Mouse (Mus musculus) T-helper 2 cell (primary cell): ENCODE data around the gene Hdac11.

ENCODE experiments used
- in situ Hi-C: fragments of 300-600 bp; cut with MboI, MseI; formaldehyde crosslinking; loops from one replicate; pipeline ENCODE4 v1.15.1; 2025; ENCODE audit warnings: high pct_unique_total_duplicates

The Hdac11 gene

DNA sequence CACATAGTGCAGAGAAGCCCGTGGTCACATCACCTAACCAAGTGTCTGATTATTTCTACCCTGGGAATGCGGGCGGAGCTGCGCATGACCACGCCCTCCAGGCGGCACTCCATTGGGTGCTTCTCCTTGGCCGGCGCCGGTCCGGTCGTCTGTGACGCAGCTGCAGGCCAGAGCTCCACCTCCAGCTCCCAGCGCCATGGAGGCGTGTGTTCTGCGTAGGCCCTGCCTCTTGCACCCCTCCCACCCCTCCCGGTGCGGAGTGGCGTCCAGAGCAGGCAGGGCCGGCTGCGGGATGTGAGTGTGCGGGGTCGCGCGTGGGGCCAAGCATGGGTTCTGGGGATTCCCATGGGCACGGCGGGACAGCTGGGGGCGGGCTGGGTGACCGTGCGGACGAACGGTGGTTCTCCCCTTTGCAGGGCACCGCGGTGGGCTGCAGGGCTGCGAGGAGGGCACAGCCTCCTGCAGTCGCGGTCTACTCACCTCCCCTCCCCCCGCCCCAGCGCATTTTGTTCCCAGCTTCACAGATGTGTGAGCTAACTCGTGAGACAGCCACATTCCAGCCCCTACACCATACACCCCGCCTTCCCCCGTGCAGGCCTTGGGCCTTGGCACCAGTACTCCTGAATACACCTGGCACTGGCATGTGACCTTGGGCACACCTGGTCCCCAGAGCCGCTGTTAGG lies at the start of gene Hdac11:
Gene Hdac11 (plus strand): TSS at position 112 of the 683 bp plus-strand sequence.
- in situ Hi-C loops, result no loop called here

DNA sequence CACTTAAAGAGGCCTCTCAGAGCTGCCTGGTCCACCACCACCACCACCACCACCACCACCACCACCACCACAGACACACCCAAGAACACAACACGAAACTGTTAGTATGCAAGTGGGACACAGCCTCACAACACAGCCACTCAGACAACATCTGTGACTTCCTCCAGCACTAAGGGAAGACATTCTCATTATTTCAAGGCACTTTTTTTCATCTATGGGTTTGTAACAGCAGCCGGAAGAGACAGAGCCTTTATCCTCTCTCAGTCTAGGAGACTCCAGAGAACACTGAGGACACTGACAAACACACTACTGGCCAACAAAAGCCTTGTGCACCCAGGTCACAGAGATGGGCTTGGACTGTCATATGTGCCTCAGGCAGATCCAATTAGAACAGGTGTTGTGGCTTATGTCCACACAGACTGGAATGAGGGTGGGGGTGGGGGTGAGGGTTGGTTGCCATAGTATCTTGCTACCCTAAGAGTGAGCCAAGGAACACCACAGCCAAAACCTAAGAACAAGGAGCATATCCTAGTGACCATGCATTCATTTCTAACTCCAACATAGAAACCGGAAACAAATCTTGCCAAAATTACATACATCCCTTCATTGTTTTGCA lies 48.1 kb upstream of the Hdac11 start:
- in situ Hi-C loops, result loop anchor here (25.0 kb wide), 1 partner anchor 1471 kb away; the partner anchor contains the start of gene Txnrd3

DNA sequence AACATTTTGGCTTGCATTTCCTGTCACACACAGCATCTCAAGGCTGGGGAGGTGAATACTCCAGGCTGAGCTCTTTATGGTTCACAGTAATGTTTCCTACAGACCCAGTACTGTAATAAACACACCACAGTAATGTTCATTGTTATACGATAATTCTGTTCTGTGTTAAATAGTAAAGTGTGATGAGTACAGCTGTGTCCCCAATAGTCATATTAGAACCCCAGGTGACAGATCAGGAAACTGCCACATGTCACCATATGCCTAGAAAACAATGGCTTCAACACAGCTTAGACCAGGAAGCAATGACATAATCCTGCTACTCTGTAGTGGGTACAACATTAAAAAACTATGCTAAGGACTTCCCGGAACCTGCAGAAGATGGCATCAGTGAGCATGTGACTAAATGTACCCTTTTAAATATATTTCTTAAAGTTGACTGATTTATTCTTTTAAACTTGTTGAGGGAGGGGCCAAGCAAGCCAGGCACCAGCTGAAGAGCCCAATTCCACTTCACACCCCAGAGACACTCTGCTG lies 47.5 kb upstream of the Hdac11 start:
- in situ Hi-C loops, result loop anchor here (25.0 kb wide), 1 partner anchor 1472 kb away; the partner anchor contains the start of gene Txnrd3

DNA sequence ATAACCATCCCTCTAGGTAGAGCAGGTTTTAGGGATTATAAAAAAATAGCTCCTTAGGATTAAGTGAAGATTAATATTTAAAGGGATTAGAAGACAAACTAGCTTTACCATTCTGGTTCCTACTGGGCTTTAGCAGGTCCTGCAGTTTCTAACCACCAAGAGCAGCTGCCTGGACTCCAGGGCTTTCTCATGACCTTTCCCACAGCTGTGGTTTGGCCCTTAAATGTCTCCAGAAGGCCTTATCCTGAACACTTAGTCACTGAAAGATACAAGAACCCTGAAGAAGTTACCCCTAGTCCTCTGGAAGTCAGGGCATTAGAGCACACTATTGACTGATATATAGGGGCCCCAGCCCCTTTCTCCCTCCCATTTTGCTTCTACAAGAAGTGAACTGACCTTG lies 47.0 kb upstream of the Hdac11 start:
- in situ Hi-C loops, result loop anchor here (25.0 kb wide), 1 partner anchor 1472 kb away; the partner anchor contains the start of gene Txnrd3

DNA sequence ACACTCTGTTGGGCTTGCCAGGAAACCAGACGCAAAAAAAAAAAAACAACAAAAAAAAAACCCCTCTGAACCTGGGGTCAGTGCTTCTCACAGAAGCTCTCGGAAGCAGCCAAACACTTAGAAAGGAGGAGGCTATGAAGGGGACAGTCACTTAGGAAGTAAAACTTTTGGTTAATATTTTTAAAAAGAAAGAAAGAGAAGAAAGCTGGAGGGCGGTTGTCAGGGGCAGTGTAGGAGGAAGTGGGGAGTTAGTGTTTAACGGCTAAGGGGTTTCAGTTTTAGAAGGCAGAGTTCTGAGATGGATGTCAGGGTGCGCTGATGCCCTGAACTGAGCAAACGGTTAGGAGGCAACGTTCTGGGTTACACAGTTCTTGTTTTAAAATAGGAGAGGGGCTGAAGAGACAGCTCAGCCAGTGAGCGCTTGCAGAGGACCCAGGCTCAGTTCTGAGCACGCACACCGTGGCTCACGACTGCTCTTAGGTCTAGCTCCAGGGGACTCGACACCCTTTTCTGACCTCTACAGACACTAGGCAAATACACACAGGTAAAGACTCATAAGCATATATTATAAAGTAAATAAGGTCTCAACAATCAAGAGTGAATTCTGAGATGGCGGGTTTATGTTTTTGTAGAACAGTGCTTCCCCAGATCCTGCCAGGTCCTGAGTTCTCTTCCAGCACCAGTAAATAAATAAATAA lies 46.0 kb upstream of the Hdac11 start:
- in situ Hi-C loops, result loop anchor here (25.0 kb wide), 1 partner anchor 1473 kb away; the partner anchor contains the start of gene Txnrd3

DNA sequence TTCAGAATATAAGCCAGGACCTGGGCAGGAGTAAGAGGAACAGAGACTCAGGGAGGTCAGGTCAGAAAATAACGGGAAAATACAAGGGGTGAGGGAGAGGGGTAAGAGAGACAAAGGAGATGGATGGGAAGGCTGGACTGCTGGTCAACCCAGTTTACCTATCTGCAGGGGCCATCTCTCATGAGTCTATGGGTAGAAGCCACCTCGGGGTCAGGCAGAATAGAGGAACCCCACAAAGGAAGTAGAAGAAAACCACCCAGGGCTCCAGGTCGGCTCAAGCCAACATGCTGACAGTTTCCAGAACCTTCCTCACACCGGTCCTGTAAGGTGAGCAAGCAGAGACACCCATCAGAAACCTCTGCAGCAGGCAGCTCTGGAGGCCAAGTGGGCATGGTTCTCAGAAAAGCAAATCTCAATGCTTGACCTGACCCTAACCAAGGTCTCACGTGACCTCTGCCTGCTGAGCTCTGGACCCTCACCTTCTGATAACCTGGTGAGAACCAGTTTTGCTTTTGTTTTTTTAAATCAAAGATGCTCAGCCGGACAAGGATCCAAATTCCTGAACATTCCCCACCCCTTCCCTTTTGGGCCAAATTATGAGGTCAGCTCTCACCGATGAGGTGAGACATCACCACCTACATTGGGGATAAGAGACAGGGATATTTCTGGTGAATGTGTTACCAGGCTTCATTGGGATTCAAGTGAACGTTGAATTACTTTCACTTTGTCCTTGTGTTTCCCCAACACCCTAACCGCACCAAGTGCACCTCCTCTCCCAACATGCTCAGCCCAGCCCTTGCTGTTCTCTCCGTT lies 45.1 kb upstream of the Hdac11 start:
- in situ Hi-C loops, result loop anchor here (25.0 kb wide), 1 partner anchor 1474 kb away; the partner anchor contains the start of gene Txnrd3

DNA sequence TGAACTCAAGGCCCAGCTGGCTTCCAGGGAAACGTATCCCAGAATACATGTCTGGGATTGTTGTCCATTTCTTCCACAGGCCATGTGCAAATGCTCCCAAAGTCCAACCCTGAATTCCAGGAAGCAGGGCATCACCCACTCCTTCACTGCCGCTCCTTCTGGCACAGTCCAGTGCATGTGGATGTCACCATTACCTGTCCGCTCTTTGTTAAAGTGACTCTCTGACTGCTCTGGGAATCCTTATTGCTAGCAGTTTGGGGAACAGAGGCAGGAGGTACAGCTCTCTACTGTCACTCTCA lies 44.6 kb upstream of the Hdac11 start:
- in situ Hi-C loops, result loop anchor here (25.0 kb wide), 1 partner anchor 1475 kb away; the partner anchor contains the start of gene Txnrd3

DNA sequence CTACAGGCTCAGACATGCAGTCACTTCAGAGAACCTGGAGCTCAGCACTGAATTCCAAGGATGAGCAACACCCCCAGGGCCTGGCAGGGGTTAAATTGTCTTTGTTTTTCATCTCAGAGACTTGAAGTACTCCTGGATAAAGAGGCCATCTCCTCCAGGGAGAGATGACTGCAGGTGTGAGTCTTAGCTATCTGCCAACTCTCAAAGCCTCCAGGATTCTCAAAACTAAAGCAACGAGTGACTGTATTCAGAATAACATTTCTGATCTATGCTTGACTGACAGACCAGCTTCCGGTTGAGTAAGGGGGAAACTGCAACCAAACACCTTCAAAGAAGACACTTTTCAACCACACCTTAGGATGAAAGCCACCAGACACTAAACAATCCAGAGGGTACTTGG lies 41.7 kb upstream of the Hdac11 start:
- in situ Hi-C loops, result loop anchor here (5.0 to 25.0 kb wide), 2 partner anchors 593 to 1477 kb away; partner anchors contain the start of gene Txnrd3

DNA sequence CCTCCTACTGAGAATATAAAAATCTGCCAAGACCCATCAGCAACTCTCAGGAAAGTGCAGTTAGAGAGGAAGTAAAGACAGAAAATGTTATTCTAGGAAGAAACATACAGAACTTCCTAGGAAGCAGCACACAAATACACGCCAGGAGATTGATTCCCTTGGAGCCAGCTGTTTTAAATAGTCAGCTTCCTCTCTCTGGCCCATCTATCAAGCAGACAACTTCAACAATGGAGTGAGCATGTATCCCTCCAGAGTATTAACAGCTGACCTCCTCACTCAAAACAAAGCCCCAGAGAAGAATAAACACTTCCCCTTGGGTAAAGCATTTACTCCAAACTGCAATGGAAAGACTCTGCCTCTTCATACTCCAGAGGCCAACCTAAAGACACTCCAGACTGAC lies 41.3 kb upstream of the Hdac11 start:
- in situ Hi-C loops, result loop anchor here (5.0 to 25.0 kb wide), 2 partner anchors 592 to 1478 kb away; partner anchors contain the start of gene Txnrd3

DNA sequence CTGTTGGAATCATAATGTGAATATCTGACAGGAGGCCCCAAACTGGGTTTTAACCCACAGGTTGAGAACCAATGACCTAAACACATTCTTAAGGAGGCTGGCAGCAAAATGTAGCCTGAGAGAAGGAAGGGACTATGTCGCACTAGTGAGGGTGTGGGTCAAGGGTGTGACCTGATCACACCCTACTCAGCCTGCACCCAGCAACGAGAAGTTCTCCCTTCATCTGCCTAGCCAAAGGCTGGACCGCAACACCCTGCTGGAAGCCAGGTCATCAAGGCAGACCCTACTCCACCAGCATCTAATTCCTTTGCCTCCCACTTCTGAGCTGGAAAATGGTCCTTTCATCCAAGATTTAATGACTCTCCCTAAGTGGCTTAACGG lies 40.6 kb upstream of the Hdac11 start:
- in situ Hi-C loops, result loop anchor here (5.0 to 25.0 kb wide), 2 partner anchors 591 to 1479 kb away; partner anchors contain the start of gene Txnrd3

DNA sequence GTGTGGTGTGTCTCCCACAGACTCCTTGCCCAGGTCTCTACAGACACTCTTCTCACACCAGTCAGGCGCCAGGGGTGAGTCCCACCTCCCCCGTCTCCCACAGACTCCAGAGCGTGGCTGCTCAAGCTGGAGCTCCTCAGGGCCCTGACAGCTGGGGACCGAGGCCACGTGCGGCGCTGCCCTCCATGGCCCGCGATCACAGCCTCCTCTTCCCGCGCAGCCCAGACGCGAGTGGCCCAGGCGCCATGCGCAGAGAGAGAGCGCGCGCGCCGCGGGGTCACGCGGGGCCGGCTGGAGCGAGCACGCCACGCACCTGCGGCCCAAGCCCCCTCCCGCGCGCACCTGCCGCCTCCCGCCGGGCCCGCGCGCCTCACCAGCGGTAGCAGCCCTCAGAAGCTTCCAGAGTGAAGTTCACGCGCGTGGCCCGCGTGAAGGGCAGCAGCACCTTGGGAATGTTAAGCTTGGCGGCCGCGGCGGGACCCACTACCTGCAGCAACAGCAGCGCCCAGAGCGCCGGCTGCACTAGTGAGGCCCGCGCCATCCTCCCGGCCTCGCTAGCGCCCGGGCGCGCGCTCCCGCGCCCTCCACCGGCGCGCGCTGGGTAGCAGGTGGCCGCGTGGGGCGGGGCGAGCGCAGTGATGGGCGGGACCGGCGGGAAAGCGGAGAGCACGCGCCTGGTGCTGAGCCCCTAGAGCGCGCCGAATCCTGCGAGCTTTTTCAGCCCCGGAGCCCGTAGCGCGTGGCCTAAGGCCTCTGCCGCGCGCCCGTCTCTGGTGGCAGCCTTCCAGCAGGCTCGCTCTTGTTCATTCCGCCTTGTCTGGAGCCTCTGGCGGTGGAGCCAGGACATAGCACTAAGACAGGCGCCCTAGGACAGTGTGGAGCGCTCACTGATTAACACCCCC lies 40.0 kb upstream of the Hdac11 start, which contains the start of gene Nup210:
Gene Nup210 (minus strand): TSS at position 586 of the 902 bp plus-strand sequence.
- in situ Hi-C loops, result loop anchor here (5.0 to 25.0 kb wide), 2 partner anchors 591 to 1479 kb away; partner anchors contain the start of gene Txnrd3

DNA sequence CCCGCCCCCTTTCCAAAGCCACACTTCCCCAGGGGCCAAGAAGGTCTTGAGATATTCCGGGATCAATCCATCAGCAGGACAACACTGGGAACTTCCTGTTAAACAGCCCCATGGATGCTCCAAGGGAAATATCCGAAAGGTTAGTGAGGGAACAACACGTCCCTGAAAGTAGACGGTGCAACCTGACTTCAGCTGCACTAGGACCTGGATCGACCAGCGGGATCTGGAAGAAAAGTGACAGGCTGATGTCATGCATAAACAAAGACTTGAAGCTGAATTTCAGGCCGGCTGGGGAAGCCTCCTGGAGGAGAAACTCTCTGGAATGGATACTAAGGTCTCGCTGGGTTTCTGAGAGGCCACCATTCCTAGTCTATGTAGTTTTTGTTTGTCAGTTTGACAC lies 39.3 kb upstream of the Hdac11 start:
- in situ Hi-C loops, result loop anchor here (5.0 to 25.0 kb wide), 2 partner anchors 590 to 1480 kb away; partner anchors contain the start of gene Txnrd3

DNA sequence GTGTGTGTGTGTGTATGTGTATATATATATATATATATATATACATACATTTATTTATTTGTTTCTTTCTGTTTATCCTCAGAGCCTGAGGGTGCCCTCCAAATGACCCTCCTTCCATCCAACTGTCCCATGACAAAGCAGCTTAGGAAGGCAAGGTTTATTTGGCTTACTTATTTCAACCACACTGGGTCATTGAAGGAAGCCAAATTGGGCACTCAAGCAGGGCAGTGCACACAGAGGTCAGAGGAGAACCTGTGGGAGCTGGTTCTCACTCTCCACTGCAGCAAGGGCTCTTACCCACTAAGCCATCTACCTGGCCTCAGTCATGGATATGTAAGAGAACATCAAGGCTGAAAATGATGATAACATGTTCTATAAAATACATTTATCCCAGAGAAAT lies 37.9 kb upstream of the Hdac11 start:
- in situ Hi-C loops, result loop anchor here (5.0 to 25.0 kb wide), 2 partner anchors 589 to 1481 kb away; partner anchors contain the start of gene Txnrd3

DNA sequence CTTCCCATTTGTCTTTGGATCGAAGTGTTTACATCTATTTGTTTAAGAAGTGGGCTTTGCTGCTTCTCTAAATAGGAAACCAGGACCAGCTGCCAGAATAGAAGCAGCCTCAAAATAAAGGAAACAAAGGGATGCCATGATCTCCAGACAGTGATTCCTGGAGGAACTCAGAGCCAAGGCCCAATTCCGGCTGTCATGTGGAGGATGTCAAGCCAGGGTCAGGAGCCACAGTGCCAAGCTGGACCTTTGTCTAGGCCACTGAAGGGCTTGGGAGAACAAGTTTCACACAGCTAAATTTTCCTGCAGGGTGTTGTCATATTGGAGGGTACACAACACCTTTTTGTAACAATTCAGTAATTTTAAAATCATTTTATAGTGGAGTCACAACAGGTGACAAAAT lies 36.3 kb upstream of the Hdac11 start:
- in situ Hi-C loops, result loop anchor here (25.0 kb wide), 1 partner anchor 1483 kb away; the partner anchor contains the start of gene Txnrd3

DNA sequence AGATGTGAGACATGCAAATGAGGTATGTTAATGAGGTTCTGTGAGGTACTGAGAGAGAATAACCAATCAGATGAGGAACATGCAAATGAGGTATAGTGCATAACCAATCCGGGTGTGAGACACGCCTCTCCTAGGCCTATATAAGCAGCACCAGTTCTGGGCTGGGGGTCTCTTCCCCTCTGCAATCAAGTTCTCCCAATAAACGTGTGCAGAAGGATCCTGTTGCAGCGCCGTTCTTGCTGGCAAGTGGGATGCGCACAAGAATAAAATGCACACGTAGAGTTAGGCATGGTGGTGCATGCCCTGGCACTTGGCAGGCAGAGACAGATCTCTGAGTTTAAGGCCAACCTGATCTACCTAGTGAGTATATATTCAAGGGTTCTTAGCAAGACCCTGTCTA lies 35.4 kb upstream of the Hdac11 start:
- in situ Hi-C loops, result loop anchor here (25.0 kb wide), 1 partner anchor 1484 kb away; the partner anchor contains the start of gene Txnrd3

DNA sequence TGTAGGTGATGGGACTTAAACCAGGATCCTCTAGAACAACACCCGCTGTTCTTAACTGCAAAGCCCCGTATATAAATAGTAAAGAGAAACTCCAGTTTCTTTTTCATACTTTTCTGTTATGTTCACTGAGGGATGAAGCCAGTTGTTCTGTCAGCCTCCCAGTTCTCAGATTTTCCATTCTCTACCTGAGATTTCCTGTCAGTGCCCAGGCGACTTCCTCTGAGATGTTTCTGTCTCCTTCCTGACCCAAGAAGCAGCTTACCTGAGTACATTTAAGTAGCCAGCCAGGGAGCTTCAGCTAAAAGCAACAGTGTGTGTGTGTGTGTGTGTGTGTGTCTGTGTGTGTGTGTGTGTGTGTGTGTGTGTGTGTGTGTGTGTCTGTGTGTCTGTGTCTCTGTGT lies 33.0 kb upstream of the Hdac11 start:
- in situ Hi-C loops, result loop anchor here (25.0 kb wide), 1 partner anchor 1486 kb away; the partner anchor contains the start of gene Txnrd3

DNA sequence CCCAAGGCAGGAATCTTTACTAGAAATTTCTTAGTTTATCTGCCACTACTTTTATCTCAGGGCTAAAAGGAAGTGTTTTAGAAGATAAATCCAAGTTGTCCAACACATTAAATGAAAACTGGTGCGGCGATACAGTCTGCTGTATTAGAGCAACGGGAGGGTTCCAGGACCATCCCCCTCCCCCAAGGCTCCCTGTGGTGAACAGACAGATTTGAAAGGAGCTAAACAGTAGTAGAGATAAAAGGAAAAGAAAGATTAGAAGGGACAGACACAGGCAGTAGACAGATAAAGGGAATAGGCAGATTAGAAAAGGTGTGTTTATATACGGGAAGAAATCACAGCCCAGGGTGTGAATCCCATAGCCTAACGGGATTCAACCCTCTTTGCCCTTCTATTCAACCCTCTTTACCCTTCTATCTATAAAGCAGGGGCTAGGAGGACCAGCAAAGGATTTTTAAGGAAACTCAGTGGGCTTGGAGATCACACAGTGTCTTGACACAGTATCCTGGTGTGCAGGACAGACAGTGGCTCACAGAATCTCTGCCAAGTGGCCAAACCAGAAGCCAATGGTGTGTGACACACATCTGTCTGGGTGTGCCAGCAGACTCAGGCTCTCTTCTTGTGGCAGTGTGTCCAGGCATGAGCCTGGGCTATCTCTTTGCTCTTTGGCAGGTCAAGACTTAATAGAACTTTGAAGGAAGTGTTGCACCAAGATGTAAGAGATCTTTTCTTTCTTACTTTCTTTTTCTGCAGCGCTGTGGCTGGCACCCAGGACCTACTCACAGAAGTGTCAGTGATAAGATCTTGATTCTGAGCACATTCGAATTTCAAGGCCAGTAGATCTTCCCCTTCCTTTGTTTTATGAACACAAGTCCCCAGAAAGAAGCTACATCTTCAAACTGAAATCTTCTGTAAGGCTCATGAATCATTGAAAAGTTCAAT lies 31.9 kb upstream of the Hdac11 start:
- in situ Hi-C loops, result loop anchor here (25.0 kb wide), 1 partner anchor 1487 kb away; the partner anchor contains the start of gene Txnrd3

DNA sequence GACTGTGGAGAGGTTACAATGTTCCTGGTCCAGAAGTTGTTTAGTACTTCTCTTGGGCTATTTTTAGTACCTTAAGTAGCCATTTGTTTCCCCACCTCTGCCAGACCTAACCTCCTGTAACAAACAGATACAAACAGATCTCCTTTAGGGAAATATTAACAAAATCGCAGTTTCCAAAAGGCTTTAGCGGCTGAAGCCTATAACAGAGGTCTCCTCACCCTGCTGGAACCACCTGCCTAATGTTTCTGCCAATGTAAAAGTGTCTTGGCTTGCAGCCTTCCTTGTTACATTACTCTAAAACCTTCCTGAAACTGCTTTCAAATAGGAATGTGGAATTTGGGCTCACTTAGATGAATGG lies 31.3 kb upstream of the Hdac11 start:
- in situ Hi-C loops, result no loop called here
